Mouse (Mus musculus) left cerebral cortex, adult 11 months (tissue): ENCODE data around the gene Gm49358.

Experiments used
- DNase-seq: peaks from one replicate; pipeline ENCODE4 v3.0.0; 2022; ENCODE audit warnings: low spot score

Gm49358 gene

DNA sequence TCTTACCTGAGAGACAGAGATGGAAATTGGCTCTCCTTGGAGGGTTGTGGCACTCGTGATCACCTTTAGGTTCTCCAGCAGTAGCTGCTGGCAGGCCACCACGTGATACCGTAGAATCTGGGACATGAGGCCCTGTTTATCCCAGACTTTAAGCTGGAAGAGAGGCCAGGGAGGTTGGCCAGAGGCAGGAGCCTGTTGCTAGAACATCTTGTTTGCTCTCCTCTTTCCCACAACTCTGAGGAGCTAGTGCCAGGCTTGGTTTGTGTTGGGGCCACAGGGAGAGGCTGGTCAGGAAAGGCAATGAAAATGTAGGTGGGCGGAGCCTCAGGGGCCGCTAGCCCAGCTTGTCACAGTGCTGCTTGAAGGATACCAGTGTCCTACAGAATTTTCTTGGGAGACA lies 108.8 kb downstream of the Gm49358 start:
- DNase-seq = no peak

DNA sequence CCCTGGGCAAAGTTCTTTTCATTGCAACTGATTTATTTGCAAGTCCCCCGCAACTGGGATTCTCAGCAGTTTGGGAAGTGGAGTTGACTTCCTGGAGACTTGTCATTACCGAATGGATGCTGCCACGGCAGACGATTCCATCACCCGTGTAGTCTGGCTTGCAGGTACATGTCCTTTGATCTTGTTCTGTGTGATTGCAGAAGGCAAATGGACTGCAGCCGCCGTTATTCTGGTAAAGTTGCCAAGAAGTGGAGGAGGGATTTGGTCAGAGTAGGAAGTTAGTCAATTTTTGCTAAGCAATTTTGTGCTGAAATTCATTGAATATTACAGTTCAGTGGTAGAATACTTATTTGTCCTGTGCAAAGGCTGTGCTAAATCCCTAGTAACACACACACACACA lies 114.9 kb downstream of the Gm49358 start:
- DNase-seq = no peak

DNA sequence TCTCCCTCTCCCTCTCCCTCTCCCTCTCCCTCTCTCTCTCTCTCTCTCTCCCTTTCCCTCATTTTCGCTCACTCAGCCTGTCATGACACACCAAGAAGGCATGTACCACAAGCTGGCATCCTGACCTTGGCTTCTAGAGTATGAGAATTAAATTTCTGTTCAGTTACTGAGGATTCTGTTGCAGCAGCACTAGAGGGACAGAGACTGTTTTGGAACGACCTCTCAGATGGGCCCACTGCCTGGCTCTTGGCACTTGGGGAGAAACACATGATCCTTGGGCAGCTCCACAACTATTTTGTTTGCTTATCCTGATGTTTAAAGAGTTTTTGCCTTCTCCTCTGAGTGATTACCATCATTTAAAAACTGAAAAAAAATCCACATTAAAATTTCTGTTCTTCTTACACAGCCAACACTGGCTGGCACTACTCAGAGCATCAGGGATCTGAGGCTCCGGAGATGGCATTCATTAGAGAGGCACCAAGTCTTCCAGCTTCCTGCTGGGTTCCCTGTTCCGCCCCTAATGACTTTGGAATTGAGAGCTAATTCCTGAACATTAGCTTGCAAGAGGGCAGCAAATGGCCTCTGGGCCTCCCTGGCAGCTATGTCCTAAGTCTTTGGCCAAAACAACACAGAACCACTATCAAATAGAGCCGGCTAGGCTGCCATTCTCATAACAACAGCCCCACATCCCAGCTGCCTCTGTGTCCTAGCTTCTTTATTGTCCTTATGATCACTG lies 116.5 kb downstream of the Gm49358 start:
- no peak for DNase-seq

DNA sequence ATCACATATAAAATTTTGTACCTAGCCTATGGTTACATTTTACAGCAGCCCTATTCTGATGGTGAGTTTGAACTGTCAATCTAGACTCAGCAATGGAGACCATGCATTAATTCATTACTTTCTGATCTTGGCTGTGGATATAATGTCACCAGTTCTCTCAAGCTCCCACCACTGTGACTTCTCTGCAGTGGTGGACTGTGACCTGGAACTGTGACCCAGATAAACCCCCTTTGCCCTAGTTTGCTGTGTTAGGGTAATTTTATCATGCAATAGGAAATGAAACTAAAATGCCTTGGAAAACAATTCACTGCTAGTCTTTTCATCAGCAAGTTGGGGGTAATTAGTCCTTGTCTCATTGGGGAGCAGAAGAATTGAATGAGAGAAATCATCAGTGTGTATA lies 117.7 kb downstream of the Gm49358 start:
- no peak for DNase-seq
